Mouse (Mus musculus) C2C12 (cell line): ENCODE results near the gene Tas2r143.

Experiments
- CEBPB ChIP-seq: IDR thresholded peaks from one replicate; pipeline ENCODE4 v1.6.1; 2011; ENCODE audit warnings: low read depth, mild to moderate bottlenecking, control low read depth, moderate library complexity
- CTCF ChIP-seq: IDR thresholded peaks from one replicate; pipeline ENCODE4 v1.5.1; 2011; ENCODE audit not compliant: control insufficient read depth, insufficient read depth, insufficient read length
- FOSL1 ChIP-seq: IDR thresholded peaks from one replicate; pipeline ENCODE4 v1.8.0; 2011; ENCODE audit warnings: mild to moderate bottlenecking, low read length; ENCODE audit not compliant: poor library complexity, insufficient read depth, severe bottlenecking
- MAX ChIP-seq: IDR thresholded peaks from one replicate; pipeline ENCODE4 v1.6.1; 2011; ENCODE audit warnings: mild to moderate bottlenecking, control low read depth
- MYOD1 ChIP-seq: IDR thresholded peaks from one replicate; pipeline ENCODE4 v1.6.1; 2011; ENCODE audit warnings: low read depth; ENCODE audit not compliant: control insufficient read depth, insufficient read length
- MYOG ChIP-seq: IDR thresholded peaks from one replicate; pipeline ENCODE4 v1.6.1; 2011; ENCODE audit not compliant: control insufficient read depth, insufficient read length; ENCODE audit errors: extremely low read depth
- USF1 ChIP-seq: IDR thresholded peaks from one replicate; pipeline ENCODE4 v1.6.1; 2011; ENCODE audit warnings: low read depth, mild to moderate bottlenecking, control low read depth, moderate library complexity

GRCm38 (mm10) chr6:42426337-42426736, 26.3 kb downstream of the Tas2r143 start:
- no peak for TF ChIP-seq CTCF
- TF ChIP-seq MYOG = no peak
- no peak for TF ChIP-seq USF1
- no peak for TF ChIP-seq CEBPB
- no peak for TF ChIP-seq MAX
- TF ChIP-seq MYOD1 = no peak
- TF ChIP-seq FOSL1 = no peak
